Mouse (Mus musculus) ES-E14 (cell line): ENCODE data around the gene Prex1. TPM values are rescaled to one million over a fixed set of nuclear protein-coding genes. Genes with fewer than 3 reads are reported as not detected.

ENCODE experiments used
- DNase-seq: peaks from one replicate; pipeline ENCODE4 v3.0.0-alpha.2; 2013; ENCODE audit warnings: low read depth, low spot score
- H3K27ac ChIP-seq: 2 replicates; pipeline ENCODE4 v1.5.1; 2012; ENCODE audit warnings: low read depth, mild to moderate bottlenecking, low read length, moderate library complexity, mixed read lengths; ENCODE audit not compliant: poor library complexity, insufficient read depth, severe bottlenecking
- H3K36me3 ChIP-seq: 2 replicates; pipeline ENCODE4 v1.6.1; 2012; ENCODE audit warnings: mild to moderate bottlenecking, low read length, moderate library complexity, mixed read lengths; ENCODE audit not compliant: control insufficient read depth, poor library complexity, insufficient read depth, severe bottlenecking
- H3K4me1 ChIP-seq, 2 experiments: fragments of 150-350 bp in 1 of 2; sonication (generic) in 1 of 2; 2 replicates each; pipeline ENCODE4 v1.6.1; 2012; ENCODE audit warnings: low read length in 2 of 2, mild to moderate bottlenecking in 1 of 2, mixed read lengths in 1 of 2; ENCODE audit not compliant: control insufficient read depth in 2 of 2, insufficient read depth in 2 of 2, poor library complexity in 1 of 2
- H3K4me3 ChIP-seq, 2 experiments: fragments of 150-350 bp in 1 of 2; sonication (generic) in 1 of 2; 2 replicates each; pipeline ENCODE4 v1.5.1; 2012; ENCODE audit warnings: low read length in 2 of 2, low read depth in 1 of 2, mild to moderate bottlenecking in 1 of 2, mixed read lengths in 1 of 2; ENCODE audit not compliant: insufficient read depth in 1 of 2, poor library complexity in 1 of 2, severe bottlenecking in 1 of 2
- H3K9ac ChIP-seq: 2 replicates; pipeline ENCODE4 v1.6.1; 2012; ENCODE audit warnings: low read depth, mild to moderate bottlenecking, low read length, mixed read lengths; ENCODE audit not compliant: poor library complexity, insufficient read depth, severe bottlenecking
- H3K9me3 ChIP-seq: fragments of 150-350 bp; sonication (generic); 2 replicates; pipeline ENCODE4 v1.6.1; 2012; ENCODE audit warnings: low read depth, mild to moderate bottlenecking, low read length; ENCODE audit not compliant: control insufficient read depth, insufficient read depth
- CHD2 ChIP-seq: IDR thresholded peaks from 2 replicates; pipeline ENCODE4 v1.6.1; 2014; ENCODE audit warnings: mild to moderate bottlenecking, low read depth, low read length, inconsistent platforms
- HCFC1 ChIP-seq: IDR thresholded peaks from 2 replicates; pipeline ENCODE4 v1.6.1; 2012; ENCODE audit warnings: low read length, inconsistent platforms, borderline replicate concordance; ENCODE audit not compliant: insufficient read depth
- MAFK ChIP-seq: IDR thresholded peaks from 2 replicates; pipeline ENCODE4 v1.6.1; 2014; ENCODE audit warnings: mild to moderate bottlenecking, low read depth, low read length, inconsistent platforms; ENCODE audit not compliant: insufficient read depth
- ZC3H11A ChIP-seq: IDR thresholded peaks from 2 replicates; pipeline ENCODE4 v1.6.1; 2012; ENCODE audit warnings: low read depth, mild to moderate bottlenecking, inconsistent platforms, low read length, borderline replicate concordance
- ZNF384 ChIP-seq: IDR thresholded peaks from 2 replicates; pipeline ENCODE4 v1.6.1; 2012; ENCODE audit warnings: low read depth, low read length, inconsistent platforms
- in situ Hi-C, 2 experiments: fragments of 600-800 bp; cut with MboI; formaldehyde crosslinking; loops; one replicate each; pipeline ENCODE4 v1.15.1; 2025; ENCODE audit warnings: low sequenced_read_pairs in 2 of 2, inconsistent platforms in 1 of 2; ENCODE audit not compliant: unreplicated experiment in 2 of 2
- total RNA-seq: library from RNA; depleted of rRNA; stranded (reverse); fragments of 300-350 nt; gene quantifications from 2 replicates; pipeline ENCODE4 v1.2.3, GENCODE M21; 2012

The Prex1 gene
- total RNA-seq, 1 experiment: 1.5 TPM

DNA sequence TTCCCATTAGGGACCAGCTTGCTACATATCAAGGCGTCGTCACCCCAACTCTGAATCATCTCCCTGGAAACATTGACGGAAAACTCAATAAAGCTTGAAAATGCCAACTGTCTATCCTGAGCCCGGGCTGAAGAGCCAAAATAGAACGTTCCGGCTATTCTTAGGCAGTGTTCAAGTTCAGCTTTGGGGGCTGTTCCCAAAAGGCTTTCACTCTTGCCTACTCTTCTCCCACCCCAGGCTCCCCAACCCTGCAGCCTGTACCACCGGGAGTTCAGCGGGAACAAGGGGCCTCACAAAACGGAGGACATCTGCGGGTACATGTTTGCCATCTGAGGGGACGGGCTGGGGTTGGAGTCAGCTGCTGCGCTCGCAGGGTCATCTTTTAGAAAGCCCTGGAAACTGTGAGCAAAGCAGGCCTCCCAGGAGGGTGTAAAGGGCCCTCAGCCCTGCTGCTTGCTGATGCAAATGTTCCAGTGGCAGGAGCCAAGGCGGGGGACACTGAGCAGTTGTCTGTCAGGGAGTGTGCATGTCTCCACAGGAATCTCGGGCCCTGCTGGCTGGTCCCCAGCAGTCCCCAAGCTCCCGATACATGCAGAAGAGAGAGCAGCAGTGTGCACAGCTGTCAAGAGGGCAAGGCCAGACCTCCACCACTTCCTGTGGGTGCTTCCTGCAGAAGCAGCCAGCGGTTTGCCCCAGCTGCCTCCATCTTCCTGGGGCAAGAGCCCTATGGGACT lies 83.5 kb downstream of the Prex1 start:
- H3K9me3 ChIP-seq: no peaks in the 10 kb centered on the region
- DNase-seq: no peak
- in situ Hi-C loops: no loop called here
- no peak overlapping the region for H3K9ac ChIP-seq
- H3K36me3 ChIP-seq: no peaks in the 10 kb centered on the region
- H3K4me3 ChIP-seq: no peak overlapping the region
- no peaks in the 10 kb centered on the region; a peak in 2 of 4 replicates for H3K4me1 ChIP-seq
- H3K27ac ChIP-seq: no peak overlapping the region
- TF ChIP-seq HCFC1 (no peak), CHD2 (no peak), ZNF384 (no peak), ZC3H11A (no peak), MAFK (no peak)

DNA sequence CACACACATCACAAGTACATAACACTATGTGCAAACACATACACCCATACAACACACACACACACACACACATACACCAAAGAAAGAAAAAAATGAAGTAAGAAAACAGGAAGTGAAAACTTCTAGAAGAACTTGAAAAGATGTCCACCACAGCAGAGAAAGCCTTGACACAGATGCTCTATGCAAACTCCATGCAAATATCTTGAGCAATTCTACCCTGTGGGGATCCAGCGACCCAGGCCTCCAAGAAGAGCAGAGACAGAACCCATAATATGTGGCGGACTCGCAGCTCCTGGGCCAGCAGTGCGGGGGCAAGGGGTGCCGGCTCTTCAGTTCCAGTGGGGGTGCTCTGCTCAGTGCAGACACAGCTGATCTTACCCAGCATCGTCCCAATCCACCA lies 86.1 kb downstream of the Prex1 start:
- no peak overlapping the region for H3K9ac ChIP-seq
- no peak for TF ChIP-seq HCFC1
- no peak for TF ChIP-seq MAFK
- no peak for TF ChIP-seq ZC3H11A
- no peak for TF ChIP-seq CHD2
- no peak for TF ChIP-seq ZNF384
- no peaks in the 10 kb centered on the region for H3K9me3 ChIP-seq
- DNase-seq: no peak
- H3K27ac ChIP-seq: no peak overlapping the region
- H3K36me3 ChIP-seq: no peaks in the 10 kb centered on the region
- in situ Hi-C loops: no loop called here
- no peak overlapping the region for H3K4me3 ChIP-seq
- no peaks in the 10 kb centered on the region; a peak in 2 of 4 replicates for H3K4me1 ChIP-seq

DNA sequence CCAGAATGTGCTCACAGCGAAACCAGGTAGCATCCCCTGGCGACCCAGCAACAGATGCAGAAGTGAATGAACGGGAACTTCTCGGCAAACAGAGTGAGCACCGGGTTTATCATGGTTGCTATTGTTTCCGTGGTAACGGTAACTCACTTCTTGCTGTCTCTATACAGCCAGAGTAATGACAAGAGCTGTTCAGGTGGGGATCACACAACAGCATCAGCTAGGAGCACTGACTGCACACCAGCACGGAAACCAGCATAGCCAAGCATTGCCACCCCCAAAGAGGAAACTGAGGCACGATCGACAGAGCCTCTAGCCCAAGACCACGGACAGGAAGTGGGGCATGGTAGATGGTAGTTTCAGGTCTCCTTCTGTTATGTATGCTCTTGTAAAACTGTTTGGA lies 88.4 kb downstream of the Prex1 start:
- Histone ChIP-seq H3K9ac (no peak overlapping the region), H3K4me3 (no peak overlapping the region), H3K36me3 (no peaks in the 10 kb centered on the region), H3K9me3 (no peaks in the 10 kb centered on the region), H3K4me1 (peaks cover 0 to 3% of the 10 kb centered on the region in 2 experiments; a peak in 1 of 4 replicates), H3K27ac (no peak overlapping the region)
- in situ Hi-C loops: no loop called here
- no peak for DNase-seq
- no peak for TF ChIP-seq MAFK
- no peak for TF ChIP-seq CHD2
- TF ChIP-seq HCFC1: no peak
- TF ChIP-seq ZC3H11A: no peak
- no peak for TF ChIP-seq ZNF384

DNA sequence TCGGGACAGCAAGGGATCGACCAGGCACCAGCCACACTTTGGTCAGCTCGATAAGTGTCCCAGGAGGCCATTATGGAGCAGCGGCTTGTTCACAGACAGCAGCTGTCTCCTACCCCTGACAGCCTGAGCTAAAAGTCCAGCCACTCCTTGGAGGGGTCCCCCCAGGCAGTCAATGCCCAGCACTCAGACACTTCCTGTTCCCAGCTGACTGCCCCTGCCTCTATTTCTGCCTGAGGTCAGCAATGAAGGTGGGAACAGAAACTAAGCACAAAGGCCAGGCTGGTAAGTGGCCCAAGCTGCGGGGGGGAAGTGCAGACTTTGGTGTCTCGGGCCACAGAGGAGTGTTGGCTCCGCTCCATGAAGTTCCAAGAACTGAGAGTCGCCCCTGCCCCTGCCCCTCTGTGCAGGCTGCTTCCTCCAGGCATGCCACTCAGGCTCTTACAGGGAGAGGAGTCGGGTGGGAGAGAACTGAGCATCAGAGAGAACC lies 90.5 kb downstream of the Prex1 start:
- DNase-seq: no peak
- Histone ChIP-seq H3K9ac (no peak overlapping the region), H3K4me3 (no peak overlapping the region), H3K9me3 (no peaks in the 10 kb centered on the region), H3K36me3 (no peaks in the 10 kb centered on the region), H3K4me1 (peaks cover 0 to 3% of the 10 kb centered on the region in 2 experiments; a peak in 1 of 4 replicates), H3K27ac (no peak overlapping the region)
- TF ChIP-seq ZC3H11A: no peak
- TF ChIP-seq MAFK: no peak
- TF ChIP-seq ZNF384: no peak
- TF ChIP-seq HCFC1: no peak
- no peak for TF ChIP-seq CHD2
- in situ Hi-C loops: no loop called here
